Mouse (Mus musculus) limb, embryonic 12.5 days (tissue): ENCODE results near the gene Xpa. TPM values are rescaled to one million over a fixed set of nuclear protein-coding genes. Genes with fewer than 3 reads are reported as not detected.

Experiments used
- ATAC-seq: fragments of 200-750 bp; cut with Nextera tagmentation; 2 replicates; pipeline ENCODE4 v1.8.0; 2017; ENCODE audit warnings: low read depth, moderate TSS enrichment; ENCODE audit not compliant: insufficient number of reproducible peaks, insufficient read depth, low FRiP score, low TSS enrichment
- H3K27ac ChIP-seq: fragments of 300-500 bp; sonication (generic); 2 replicates; pipeline ENCODE4 v1.5.1; 2016; ENCODE audit warnings: mild to moderate bottlenecking, moderate library complexity
- H3K27me3 ChIP-seq: fragments of 300-500 bp; sonication (generic); 2 replicates; pipeline ENCODE4 v1.6.1; 2016; ENCODE audit warnings: mild to moderate bottlenecking, moderate library complexity
- H3K36me3 ChIP-seq: fragments of 300-500 bp; sonication (generic); 2 replicates; pipeline ENCODE4 v1.6.1; 2016; ENCODE audit warnings: mild to moderate bottlenecking, moderate library complexity
- H3K4me1 ChIP-seq: fragments of 300-500 bp; sonication (generic); replicated peaks from 2 replicates; pipeline ENCODE4 v1.6.1; 2016
- H3K4me2 ChIP-seq: fragments of 300-500 bp; sonication (generic); 2 replicates; pipeline ENCODE4 v1.6.1; 2016; ENCODE audit warnings: mild to moderate bottlenecking, moderate library complexity
- H3K4me3 ChIP-seq: fragments of 300-500 bp; sonication (generic); replicated peaks from 2 replicates; pipeline ENCODE4 v1.5.1; 2016; ENCODE audit warnings: mild to moderate bottlenecking
- H3K9ac ChIP-seq: fragments of 300-500 bp; sonication (generic); replicated peaks from 2 replicates; pipeline ENCODE4 v1.6.1; 2016; ENCODE audit warnings: mild to moderate bottlenecking, moderate library complexity
- H3K9me3 ChIP-seq: fragments of 300-500 bp; sonication (generic); 2 replicates; pipeline ENCODE4 v1.6.1; 2016; ENCODE audit warnings: mild to moderate bottlenecking, moderate library complexity
- WGBS: fragments of 180-500 bp; shearing (Covaris S2); methylation state at CpG from one replicate; pipeline ENCODE4 v1.1.7; 2016; 5-methylcytosine and 5-hydroxymethylcytosine counted together
- polyA plus RNA-seq: library from polyadenylated mRNA; unstranded; fragments of >200 nt; fragmentation: Nextera tagmentation; extraction: Ambion mirVana; gene quantifications from 2 replicates; pipeline ENCODE4 v1.2.1, GENCODE M21; 2016

Xpa gene
- polyA plus RNA-seq, 1 experiment from 2014 or later = 31.1 TPM

- no peak overlapping the region for H3K9ac ChIP-seq
- H3K27me3 ChIP-seq = no peaks in the 10 kb centered on the region
- H3K4me3 ChIP-seq = no peak overlapping the region
- ATAC-seq = no peak
- peaks cover 83% of the 10 kb centered on the region for H3K36me3 ChIP-seq
- no peaks in the 10 kb centered on the region for H3K4me1 ChIP-seq
- WGBS = 79% methylated on average over 10 of the region's 10 CpGs
- H3K27ac ChIP-seq = no peak overlapping the region
- H3K9me3 ChIP-seq = no peaks in the 10 kb centered on the region
- H3K4me2 ChIP-seq = no peak overlapping the region
These were observed 79.5 kb downstream of the Xpa start for GRCm38 (mm10) chr4:46116544-46117175.

- Histone ChIP-seq H3K9me3 (no peaks in the 10 kb centered on the region), H3K4me3 (no peak overlapping the region), H3K4me1 (no peaks in the 10 kb centered on the region), H3K4me2 (no peak overlapping the region), H3K27me3 (no peaks in the 10 kb centered on the region), H3K27ac (no peak overlapping the region), H3K9ac (no peak overlapping the region), H3K36me3 (peaks cover 70% of the 10 kb centered on the region)
- ATAC-seq = no peak
- 72% methylated on average over 1 of the region's 1 CpGs for WGBS
These were observed 80.8 kb downstream of the Xpa start for GRCm38 (mm10) chr4:46115308-46115707.

- Histone ChIP-seq H3K4me3 (no peak overlapping the region), H3K9ac (no peak overlapping the region), H3K9me3 (no peaks in the 10 kb centered on the region), H3K4me1 (no peaks in the 10 kb centered on the region), H3K27ac (no peak overlapping the region), H3K27me3 (no peaks in the 10 kb centered on the region), H3K4me2 (no peak overlapping the region), H3K36me3 (peaks cover 30% of the 10 kb centered on the region)
- no peak for ATAC-seq
- WGBS = 80% methylated on average over 3 of the region's 3 CpGs
These were observed 84.8 kb downstream of the Xpa start for GRCm38 (mm10) chr4:46111361-46111760.

GRCm38 (mm10) chr4:46110084-46110483 lies 86.0 kb downstream of the Xpa start:
- Histone ChIP-seq H3K4me3 (no peak overlapping the region), H3K27ac (no peak overlapping the region), H3K9me3 (no peaks in the 10 kb centered on the region), H3K36me3 (peaks cover 18% of the 10 kb centered on the region), H3K4me2 (no peak overlapping the region), H3K9ac (no peak overlapping the region), H3K4me1 (no peaks in the 10 kb centered on the region), H3K27me3 (no peaks in the 10 kb centered on the region)
- WGBS = 86% methylated on average over 8 of the region's 8 CpGs
- no peak for ATAC-seq

Other genes with a start within 250 kb of the Xpa start
- gene Tdrd7, start 231.0 kb downstream of the Xpa start, polyA plus RNA-seq = 7.2 and 8.7 TPM in 2 replicates
- gene Tmod1, start 157.4 kb downstream of the Xpa start, polyA plus RNA-seq = 4.8 and 5.1 TPM in 2 replicates
- gene Ncbp1, start 57.7 kb downstream of the Xpa start, polyA plus RNA-seq = 102 and 104 TPM in 2 replicates
- 55.7 and 66.0 TPM in 2 replicates for gene Tstd2, start 57.6 kb downstream of the Xpa start, polyA plus RNA-seq
- gene Foxe1, start 147.3 kb upstream of the Xpa start, polyA plus RNA-seq = not detected in 2 replicates
- 8.8 and 9.0 TPM in 2 replicates for gene Trmo, start 193.1 kb upstream of the Xpa start, polyA plus RNA-seq
- gene Hemgn, start 217.2 kb upstream of the Xpa start, polyA plus RNA-seq = 2.6 and 2.7 TPM in 2 replicates